Mouse (Mus musculus): ENCODE measurements at regions not wholly inside any gene's neighbourhood (a gene's known extent, or its start where the extent isn't known, plus 50 kb on each side); places are given as distances from the start of the nearest gene placed in this dataset.
A peak's percentile ranks its signal among the peaks of the same experiment; 100 is the strongest.

DNA sequence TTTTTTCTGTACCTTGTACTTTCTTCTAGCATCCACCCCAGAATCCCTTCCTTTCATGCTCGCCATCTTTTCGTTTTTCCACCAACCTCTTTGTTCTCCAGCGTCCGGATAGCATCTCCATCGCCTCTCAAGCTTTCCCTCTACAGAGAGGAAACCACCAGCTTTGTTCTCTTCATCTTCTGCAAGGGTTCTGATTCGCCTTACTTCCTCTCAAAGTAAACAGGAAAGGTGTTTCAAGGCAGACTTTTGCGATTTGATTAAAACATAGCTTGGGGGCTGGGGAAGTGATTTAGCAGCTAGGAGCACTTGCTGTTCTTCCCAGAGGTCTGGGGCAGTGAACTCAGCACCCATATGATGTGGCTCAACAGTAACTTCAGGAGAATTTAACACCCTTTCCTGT lies 71.4 kb downstream of the Emp1 start:
- DNase-seq, result no peak

DNA sequence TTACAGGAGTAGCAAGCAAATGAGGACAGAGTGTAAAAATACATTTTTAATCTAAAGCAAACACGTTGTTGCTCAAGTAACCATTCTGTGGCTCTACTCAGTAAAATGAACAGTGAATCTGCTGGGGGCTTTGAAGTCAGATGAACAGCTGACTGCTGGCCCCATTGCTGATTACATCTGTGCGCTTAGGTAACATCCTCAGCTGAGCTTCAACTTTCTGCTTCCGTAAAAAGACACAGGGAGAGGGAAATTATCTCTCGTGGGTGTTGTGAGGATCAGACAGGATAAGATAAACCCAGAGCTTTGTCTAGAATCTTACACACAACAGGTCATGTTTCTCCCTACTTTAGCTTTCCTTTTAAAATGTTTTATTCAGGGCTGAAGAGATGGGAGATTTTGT lies 74.0 kb downstream of the Emp1 start:
- DNase-seq, result no peak

DNA sequence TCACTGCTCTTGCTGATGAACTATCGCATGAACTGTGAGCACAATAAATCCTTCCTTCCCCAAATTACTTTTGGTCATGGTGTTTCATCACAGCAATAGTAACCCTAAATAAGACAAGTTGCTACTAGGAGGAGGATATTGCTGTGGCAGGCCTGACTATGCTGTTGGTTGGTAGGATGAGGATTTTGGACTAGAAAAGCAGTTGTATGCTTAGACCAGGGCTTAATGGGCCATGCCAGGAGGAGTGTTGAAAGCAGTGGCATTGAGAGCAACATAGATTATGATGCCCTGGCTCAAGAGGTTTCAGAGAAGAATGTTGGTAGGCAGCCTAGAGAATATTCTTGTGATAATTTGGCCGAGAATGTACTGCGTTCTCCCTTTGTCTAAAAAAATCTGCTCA lies 75.9 kb downstream of the Emp1 start:
- no peak for DNase-seq

DNA sequence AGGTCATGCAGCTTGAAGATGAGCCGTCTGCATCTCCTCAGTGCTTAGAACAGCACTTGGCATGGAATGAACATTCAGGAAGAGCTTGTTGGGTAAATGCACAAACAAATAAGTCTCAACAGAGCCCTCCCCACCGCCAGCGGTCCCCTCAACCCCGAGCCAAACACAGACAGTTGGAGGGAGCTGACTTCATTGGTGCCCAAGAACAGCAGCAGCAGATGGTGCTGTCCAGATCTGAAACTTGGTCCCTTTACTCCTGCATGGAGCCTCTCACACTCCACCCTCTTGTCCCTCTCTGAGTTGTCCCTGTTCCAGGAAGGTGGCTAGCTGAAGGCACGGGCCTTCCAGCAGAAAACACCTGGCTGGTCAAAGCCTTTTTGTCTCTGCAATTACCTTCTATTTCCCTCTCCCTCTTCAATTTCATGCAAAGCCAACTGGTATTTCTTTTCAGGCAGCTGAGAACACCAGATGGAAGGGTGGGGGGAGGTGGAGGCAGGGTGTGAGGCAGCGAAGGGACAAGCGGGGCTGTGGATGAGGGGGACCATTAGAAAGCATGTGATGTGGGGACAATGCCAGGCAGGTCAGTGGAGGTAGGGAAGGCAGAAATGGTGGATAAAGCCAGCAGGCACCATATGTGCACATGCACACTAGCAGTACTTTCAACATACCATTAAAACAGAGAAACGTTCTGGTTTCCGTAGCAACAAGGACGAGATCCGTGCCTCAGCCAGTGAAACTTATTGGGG lies 79.0 kb downstream of the Emp1 start:
- no peak for DNase-seq

DNA sequence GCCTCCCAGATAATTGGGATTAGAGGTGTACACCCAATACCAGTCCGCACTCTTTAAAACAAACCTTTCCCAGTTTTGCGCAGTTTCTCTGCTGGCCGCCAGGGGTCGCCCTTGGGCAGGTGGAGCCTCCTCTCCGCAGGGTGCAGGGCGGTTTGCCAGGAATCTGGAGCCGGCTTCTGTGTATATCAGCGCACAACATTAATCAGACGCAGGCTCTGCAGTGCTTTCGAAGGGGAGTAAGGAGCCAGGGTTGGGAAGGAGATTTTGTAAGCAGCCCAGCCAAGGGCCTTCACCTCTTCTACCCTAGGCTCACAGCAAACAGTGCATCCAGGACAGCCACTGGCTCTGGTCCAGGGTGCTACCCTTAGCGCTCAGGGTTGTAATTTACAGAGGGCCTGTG lies 82.3 kb downstream of the Emp1 start:
- DNase-seq, result peak; percentile 88

DNA sequence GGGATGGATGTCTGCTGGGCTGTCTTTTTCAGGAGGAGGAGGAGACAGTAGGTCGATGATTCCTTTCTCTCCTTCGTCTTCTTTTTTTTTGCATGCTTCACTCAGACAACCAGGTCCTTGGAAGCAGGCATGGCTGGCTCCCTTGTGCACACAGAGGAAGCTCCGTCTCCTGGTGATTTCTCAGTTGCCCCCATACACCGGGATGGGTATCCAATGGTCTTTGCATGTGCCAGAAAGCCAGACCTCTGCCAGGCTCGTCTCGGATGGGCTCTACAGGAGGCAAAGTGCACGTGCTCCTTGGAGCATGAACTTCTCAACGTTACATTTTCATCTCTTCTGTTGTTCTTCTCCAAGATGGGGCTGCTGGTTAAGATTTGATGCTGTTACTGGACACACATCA lies 82.7 kb downstream of the Emp1 start:
- no peak for DNase-seq

DNA sequence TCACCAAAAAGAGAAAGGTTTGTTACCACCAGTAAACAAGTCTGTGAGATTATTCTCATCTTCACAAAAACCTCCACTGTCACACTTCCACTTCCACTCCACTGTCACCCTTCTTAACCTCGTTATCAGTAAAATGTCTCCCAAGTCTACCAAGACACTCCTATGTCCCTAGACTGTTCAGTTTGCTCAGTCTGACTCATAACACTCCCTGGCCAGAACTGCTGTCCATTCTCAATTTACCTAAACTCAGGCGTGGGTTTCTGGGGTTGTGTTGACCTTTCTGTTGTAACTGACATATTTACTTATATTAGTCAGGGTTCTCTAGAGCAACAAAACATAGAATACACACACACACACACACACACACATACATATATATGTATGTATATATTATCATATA lies 85.5 kb downstream of the Emp1 start:
- DNase-seq, result no peak

DNA sequence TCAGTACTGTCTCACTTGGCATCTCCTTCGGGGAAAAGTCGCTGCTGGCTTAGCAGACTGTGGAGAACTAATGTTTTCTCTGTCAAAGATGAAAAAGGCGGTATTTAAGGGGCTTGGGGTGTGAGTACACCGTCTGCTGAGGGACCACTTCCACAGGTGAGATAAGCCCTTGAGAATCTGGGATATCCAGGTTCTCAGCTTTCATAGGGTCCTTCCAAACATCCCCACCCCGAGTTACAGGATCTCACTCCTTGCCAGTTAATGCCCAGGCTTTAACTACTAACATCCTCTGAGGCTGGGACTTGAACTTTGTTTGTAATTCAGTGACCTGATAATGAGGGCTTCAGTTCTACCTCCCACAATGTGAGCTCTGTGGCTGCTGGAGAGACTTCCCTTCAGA lies 86.9 kb downstream of the Emp1 start:
- no peak for DNase-seq

DNA sequence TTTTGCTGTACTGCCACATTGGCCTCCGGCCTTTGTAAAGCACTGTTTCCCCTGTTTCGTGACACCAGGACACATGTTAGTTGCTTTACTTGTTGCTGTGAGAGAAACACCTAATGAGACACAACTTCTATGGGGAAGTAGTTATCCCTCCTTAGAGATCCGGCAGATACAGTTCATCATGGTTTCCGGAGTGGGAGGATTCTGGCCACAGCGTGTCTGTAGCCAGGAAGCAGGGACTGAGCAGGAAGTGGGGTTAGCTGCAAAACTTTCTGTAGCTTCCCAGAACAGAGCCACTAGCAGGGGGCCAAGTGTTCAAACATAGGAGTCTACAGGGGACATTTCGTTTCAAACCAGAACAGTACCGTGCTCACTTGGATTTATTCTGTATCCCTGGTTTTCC lies 88.2 kb downstream of the Emp1 start:
- no peak for DNase-seq

DNA sequence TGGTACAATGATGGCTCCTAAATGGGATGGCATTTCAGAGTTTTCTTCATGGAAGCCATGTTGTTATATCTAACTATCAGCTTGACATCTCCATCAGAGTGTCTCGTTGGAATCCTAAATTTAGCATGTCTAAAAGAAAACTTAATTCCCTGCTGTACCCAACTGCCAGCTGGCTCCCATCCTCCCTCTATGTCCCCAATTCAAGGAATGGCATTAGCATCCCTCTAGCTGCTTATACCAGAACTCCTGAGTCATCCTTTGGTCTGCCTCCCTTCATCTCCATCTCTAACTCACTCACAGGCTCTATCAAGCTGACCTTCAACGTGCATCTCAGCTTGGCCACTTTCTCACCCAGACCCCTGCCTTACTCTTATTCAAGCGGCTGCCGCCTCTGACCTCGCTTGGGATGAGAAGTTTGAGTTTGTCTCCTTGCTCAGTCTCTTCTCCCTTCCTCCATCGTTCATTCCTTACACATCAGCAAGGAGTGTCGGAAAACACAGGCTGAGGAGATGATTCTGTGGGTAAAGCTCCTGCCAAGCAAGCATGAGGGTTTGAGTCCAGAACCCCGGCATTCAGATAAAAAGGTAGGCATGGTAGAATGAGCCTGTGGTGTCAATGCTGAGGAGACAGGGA lies 88.9 kb downstream of the Emp1 start:
- no peak for DNase-seq

DNA sequence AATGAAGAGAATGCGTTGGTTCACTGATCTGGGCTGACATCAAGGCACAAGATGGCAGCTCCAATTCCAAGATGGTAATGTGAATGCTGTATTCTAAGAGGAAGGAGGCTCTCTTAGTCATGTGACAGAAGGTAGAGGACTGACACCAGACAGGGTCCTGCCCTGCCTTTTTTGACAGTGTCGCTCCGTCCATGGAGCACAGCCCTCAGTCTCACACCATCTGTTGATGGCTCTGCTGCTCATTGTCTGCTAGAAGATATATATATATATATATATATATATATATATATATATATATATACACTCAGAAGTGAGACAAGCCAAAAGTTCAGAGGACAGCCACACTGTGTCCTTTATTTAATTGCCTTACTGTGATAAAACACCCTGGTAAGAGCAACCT lies 90.7 kb downstream of the Emp1 start:
- DNase-seq, result no peak

DNA sequence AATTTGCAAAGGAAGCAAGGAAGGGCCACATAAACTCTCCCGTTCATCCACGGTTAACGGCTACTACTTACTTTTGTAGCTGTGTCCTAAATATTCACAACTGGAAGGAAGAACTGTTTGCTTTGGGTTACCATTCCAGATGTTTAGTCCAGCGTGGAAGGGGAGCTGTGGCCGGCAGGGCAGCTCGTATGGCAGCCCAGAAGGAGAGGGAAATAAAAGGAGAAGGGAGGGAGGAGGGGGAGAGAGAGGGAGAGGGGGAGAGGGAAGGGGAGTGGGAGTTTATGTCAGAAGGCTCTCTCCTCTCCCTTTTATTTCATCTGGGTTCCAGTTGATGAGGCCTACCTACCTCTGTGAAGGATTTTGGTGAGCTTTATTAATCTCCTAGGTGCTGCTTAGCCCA lies 110.2 kb downstream of the Emp1 start:
- no peak for DNase-seq

DNA sequence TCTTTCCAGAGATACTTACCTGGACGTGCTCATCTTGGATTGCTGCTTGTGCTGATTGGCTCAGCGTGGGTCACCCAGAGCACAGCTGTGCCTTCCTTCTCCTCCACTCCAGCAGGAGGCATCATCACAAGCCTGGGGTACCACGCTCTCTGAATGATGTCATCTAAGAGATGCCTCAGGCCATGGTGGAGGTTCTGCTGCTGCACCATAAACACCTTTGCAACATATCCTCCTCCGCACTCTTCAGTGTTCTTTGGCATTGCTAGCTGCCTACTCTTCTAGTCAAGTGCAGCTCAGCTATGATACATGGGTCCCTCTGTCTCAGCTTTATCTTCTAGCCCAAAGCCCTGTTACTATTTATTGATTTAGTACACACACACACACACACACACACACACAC lies 110.8 kb downstream of the Emp1 start:
- DNase-seq, result no peak

DNA sequence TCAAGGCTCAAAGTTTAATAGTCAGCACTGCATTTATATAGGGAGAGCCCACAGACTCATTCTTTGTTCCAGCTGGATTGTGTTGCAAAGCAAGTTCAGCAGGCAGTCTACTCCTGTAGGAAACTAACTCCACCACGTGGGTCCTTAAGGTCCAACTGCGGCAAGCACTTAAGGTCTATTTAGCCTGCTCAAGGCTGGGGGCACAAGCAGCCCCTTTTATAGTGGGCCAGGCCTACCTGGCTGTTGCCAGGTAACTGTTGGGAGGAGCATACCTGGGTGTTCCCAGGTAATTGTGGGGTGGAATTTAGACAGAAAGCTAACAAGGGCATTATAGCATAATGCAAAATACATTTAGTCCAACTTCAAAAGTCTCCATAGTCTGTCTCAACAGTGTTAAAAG lies 126.5 kb downstream of the Emp1 start:
- no peak for DNase-seq

DNA sequence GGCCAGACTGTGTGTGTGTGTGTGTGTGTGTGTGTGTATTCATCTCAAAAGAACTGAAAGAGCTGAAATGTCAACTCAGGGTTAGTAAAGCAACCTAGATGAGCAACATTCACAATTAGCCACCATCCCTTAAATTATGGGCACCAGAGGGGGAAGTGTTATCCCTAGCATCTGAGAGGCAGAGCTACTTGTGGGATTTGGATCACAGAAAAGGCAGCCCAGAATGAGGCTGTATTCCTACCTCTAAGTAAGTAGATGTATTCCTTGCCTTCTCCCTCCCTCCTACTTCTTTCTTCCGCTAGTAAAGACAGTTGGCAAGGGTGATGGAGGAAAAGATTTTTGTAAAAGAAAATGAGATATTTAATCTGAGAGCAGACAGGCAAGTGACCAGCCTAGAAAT lies 131.6 kb downstream of the Emp1 start:
- DNase-seq, result no peak

DNA sequence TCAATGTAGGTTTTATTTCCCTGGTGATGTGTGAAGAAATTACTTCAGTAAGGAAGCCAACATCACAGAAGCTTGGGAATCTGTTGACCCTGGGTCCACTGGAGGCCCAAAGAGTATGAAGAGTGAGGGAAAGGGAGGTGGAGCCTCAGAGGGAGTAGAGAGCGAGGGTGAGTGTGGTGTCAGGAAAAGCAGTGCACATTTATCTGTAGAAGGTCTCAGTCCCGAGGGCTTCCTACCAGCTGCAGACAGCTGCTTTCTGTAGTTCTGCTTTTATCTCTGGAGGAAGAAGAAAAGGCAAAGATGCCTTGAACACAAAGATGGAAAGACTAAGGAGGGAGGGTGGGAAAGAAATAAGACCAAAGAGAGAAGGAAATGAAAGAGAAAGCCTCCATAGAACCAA lies 133.5 kb downstream of the Emp1 start:
- DNase-seq, result no peak

DNA sequence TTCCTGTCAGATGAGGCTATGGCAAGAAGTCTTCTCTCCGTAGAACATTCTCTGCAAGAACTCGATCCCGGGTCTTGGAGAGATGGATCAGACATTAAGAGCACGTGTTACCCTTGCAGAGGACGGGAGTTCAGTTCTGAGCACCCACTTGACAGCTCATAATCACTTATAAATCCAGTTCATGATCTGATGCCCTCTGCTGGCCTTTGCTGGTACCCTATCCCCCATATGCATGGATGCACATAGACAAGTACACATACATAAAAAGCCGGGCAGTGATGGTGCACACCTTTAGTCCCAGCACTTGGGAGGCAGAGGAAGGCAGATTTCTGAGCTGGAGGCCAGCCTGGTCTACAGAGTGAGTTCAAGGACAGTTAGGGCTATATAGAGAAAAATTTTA lies 136.2 kb downstream of the Emp1 start:
- DNase-seq, result no peak

DNA sequence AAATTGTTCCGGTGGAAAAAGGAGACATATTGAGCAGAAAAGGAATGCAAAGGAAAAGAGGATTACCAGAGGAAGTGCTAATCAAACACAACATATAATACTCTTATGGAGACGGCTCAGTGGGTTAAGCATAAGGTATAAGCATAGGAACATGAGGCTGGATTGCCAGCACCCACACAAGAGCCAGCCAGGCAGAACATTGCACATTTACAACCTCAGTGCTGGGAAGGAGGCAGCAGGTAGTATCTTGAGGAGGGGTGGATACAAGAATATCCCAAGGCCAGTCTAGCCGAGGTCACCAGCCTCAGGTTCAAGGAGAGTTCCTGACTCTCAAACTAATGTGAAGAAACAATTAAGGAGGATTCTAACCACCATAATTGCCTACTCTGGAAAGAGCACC lies 138.0 kb downstream of the Emp1 start:
- DNase-seq, result no peak

DNA sequence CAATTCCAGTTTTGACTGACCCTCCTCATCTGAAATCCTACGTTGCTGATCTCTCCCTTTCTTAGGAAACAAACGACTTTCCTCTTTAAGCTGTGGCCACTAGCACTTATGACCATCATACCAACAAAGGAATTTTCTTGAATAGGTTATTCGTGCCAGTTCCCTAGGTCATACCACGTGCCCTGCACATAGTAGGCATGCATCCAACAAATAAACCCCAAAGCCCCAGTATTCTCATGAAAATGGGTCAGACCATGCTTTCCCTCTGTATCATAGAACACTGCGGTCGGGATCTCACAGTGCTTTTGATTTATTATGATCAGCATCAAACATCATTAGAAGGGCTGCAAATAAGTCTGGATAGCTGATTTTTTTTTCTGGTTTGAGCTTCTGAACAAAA lies 139.4 kb downstream of the Emp1 start:
- no peak for DNase-seq

DNA sequence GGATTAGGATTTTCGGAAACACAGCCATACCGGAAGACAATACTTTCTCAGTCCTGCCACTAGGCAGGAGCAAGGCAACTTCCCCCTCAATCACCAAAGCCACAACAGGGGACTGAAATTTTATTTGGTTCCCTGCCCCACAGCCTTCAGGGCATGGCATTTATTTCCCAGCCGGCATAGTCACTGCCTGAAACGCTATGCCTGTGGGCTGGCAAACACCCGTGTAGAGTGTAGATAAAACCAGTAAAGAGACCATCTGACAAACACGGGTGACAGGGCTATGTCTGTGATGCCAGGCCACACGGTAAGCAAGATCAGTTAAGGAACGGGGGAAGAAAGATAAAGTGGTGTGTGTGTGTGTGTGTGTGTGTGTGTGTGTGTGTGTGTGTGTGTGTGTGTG lies 140.1 kb downstream of the Emp1 start:
- DNase-seq, result no peak

DNA sequence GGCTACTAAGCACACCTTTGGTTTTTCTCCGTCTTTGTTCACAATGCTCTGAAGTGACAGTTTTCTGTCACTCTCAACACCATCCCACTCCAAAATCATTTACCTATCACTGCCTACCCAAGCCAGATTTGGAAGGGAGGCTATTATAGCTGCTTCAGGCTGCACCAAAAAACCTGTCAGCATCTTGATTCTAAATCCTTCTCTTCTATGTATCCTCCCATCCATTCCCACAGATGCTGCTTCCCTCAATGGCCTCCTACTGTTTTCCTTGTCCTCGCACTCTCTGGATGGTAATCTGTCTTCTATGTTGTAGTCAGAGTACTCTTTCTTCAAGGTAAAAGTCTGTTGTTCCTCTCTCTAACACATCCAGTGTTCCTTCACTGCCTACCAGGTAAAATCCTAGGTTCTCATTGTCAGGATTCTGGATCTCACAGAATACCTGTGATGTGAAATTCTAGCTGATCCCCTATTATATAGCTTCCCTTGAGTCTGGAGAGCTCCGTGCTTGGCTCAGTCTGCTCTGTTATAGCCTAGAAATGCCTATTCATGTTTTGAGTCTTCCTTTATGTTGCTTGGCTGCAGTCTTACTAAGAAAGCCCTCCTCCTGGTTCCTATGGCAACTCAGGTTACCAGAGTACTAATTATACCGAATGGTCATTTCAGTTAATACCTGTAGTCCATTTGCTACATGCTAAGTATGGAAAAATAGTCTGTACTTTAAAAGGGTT lies 156.5 kb downstream of the Emp1 start:
- DNase-seq, result no peak

DNA sequence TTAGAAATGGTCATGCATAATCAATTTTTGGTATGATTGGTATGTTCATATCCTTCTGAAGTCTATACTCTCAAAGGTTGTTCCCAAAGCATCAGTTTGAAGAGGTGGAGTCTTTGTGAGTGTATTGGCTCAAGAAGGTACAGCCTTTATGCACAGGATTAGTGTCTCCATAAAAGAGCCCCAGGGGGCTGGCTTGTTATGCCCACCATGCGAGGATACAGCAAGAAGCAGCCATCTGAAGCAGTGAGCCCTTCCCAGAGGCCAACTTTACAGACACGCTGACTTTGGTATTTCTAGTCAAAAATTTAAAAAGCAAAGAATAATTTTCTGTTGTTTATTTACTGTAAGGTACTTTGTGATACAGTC lies 157.1 kb downstream of the Emp1 start:
- no peak for DNase-seq

DNA sequence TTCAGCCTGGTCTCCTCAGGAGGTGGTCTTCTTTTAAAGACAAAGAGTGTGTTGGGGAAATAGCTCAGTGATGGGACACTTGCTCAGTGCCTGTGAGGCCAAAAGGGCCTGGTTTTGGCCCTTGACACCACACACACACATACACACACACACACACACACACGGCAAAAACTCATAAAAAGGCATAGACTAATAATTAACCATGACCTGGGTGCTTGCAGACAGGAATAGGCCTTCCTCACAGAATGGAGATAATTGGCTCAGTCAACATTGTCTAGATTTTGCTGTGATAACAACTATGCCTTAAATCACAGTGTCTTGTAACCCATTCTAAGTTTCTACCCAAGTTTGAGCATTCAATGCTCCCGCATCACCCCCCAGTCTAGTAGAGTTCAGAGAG lies 158.5 kb downstream of the Emp1 start:
- no peak for DNase-seq

DNA sequence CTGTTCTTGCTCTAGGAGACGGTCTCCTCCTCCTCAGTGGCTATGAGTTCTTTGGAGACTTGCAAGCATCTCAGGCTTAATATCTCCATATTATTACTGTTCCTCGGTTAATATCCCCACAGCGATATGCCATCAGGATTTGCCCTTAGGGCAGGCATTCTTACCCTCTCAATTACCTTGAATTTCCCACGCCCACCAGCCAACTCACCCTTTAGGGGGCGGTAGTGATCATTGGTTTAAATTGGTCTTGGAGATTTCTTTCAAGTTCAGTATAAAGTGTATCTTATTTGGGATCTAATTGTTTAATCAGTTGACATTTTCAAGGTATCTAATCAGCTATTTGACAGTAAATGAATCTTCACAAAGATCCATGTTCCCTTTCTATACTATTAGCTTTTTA lies 162.5 kb downstream of the Emp1 start:
- no peak for DNase-seq
